Mouse (Mus musculus) neural tube, embryonic 13.5 days (tissue): ENCODE results near the gene Pigl. TPM values are rescaled to one million over a fixed set of nuclear protein-coding genes. Genes with fewer than 3 reads are reported as not detected.
"Not testable (repeated sequence)": the region's sequence is repeated elsewhere in the genome, so short reads cannot be mapped to it uniquely, and the experiment has no call there.

ENCODE experiments used
- ATAC-seq: fragments of 200-750 bp; cut with Nextera tagmentation; 2 replicates; pipeline ENCODE4 v1.8.0; 2017; ENCODE audit warnings: low read depth, mild to moderate bottlenecking, moderate TSS enrichment, moderate library complexity
- H3K27ac ChIP-seq: fragments of 300-500 bp; sonication (generic); replicated peaks from 2 replicates; pipeline ENCODE4 v1.5.1; 2015; ENCODE audit warnings: moderate library complexity, mild to moderate bottlenecking, inconsistent platforms
- H3K27me3 ChIP-seq: fragments of 300-500 bp; sonication (generic); 2 replicates; pipeline ENCODE4 v1.6.1; 2015; ENCODE audit warnings: mild to moderate bottlenecking, inconsistent platforms
- H3K36me3 ChIP-seq: fragments of 300-500 bp; sonication (generic); 2 replicates; pipeline ENCODE4 v1.6.1; 2015; ENCODE audit warnings: mild to moderate bottlenecking, inconsistent platforms
- H3K4me1 ChIP-seq: fragments of 300-500 bp; sonication (generic); replicated peaks from 2 replicates; pipeline ENCODE4 v1.6.1; 2015; ENCODE audit warnings: inconsistent platforms
- H3K4me2 ChIP-seq: fragments of 300-500 bp; sonication (generic); 2 replicates; pipeline ENCODE4 v1.6.1; 2015; ENCODE audit warnings: inconsistent platforms, mild to moderate bottlenecking, moderate library complexity
- H3K4me3 ChIP-seq: fragments of 300-500 bp; sonication (generic); 2 replicates; pipeline ENCODE4 v1.5.1; 2015; ENCODE audit warnings: mild to moderate bottlenecking, inconsistent platforms
- H3K9ac ChIP-seq: fragments of 300-500 bp; sonication (generic); 2 replicates; pipeline ENCODE4 v1.6.1; 2015; ENCODE audit warnings: moderate library complexity, mild to moderate bottlenecking, inconsistent platforms
- H3K9me3 ChIP-seq: fragments of 300-500 bp; sonication (generic); 2 replicates; pipeline ENCODE4 v1.6.1; 2016; ENCODE audit warnings: inconsistent platforms
- WGBS: fragments of 180-500 bp; shearing (Covaris S2); methylation state at CpG from one replicate; pipeline ENCODE4 v1.1.7; 2015; 5-methylcytosine and 5-hydroxymethylcytosine counted together
- polyA plus RNA-seq: library from polyadenylated mRNA; unstranded; fragments of >200 nt; fragmentation: Nextera tagmentation; extraction: Ambion mirVana; gene quantifications from 2 replicates; pipeline ENCODE4 v1.2.1, GENCODE M21; 2015

The Pigl gene
- polyA plus RNA-seq, 1 experiment from 2014 or later, result 7.7 TPM

- peak overlapping the region; percentile 78 for H3K4me2 ChIP-seq
- peak overlapping the region; percentile 99 for H3K9ac ChIP-seq
- H3K4me3 ChIP-seq, result peak overlapping the region; percentile 80
- H3K9me3 ChIP-seq, result no peaks in the 10 kb centered on the region
- H3K36me3 ChIP-seq, result no peaks in the 10 kb centered on the region
- peaks cover 27% of the 10 kb centered on the region for H3K4me1 ChIP-seq
- H3K27me3 ChIP-seq, result no peaks in the 10 kb centered on the region
- H3K27ac ChIP-seq, result peak overlapping the region; percentile 99
- 7% methylated on average over 3 of the region's 3 CpGs for WGBS
- ATAC-seq, result no peak
These were observed 2.2 kb upstream of the Pigl start for GRCm38 (mm10) chr11:62456021-62456482.

- peak; percentile 82 for ATAC-seq
- Histone ChIP-seq H3K27ac (peak overlapping the region; percentile 99), H3K9ac (peak overlapping the region; percentile 99), H3K27me3 (no peaks in the 10 kb centered on the region), H3K4me1 (peaks cover 27% of the 10 kb centered on the region), H3K9me3 (no peaks in the 10 kb centered on the region), H3K4me2 (peak overlapping the region; percentile 78), H3K4me3 (peak overlapping the region; percentile 80), H3K36me3 (no peaks in the 10 kb centered on the region)
- WGBS, result under 1% methylated on average over 42 of the region's 42 CpGs
These were observed 1.6 kb upstream of the Pigl start for GRCm38 (mm10) chr11:62456483-62457172.

- peaks cover 27% of the 10 kb centered on the region for H3K4me1 ChIP-seq
- peak; percentile 97 for ATAC-seq
- peak overlapping the region; percentile 99 for H3K27ac ChIP-seq
- H3K36me3 ChIP-seq, result no peaks in the 10 kb centered on the region
- under 1% methylated on average over 70 of the region's 73 CpGs for WGBS
- H3K27me3 ChIP-seq, result no peaks in the 10 kb centered on the region
- peak overlapping the region; percentile 99 for H3K9ac ChIP-seq
- no peaks in the 10 kb centered on the region for H3K9me3 ChIP-seq
- H3K4me3 ChIP-seq, result peak overlapping the region; percentile 80
- H3K4me2 ChIP-seq, result peak overlapping the region; percentile 78
These were observed 894 bp upstream of the Pigl start for GRCm38 (mm10) chr11:62457241-62457890.

- Histone ChIP-seq H3K27ac (peak overlapping the region; percentile 99), H3K9ac (peak overlapping the region; percentile 99), H3K9me3 (no peaks in the 10 kb centered on the region), H3K27me3 (no peaks in the 10 kb centered on the region), H3K4me1 (peaks cover 27% of the 10 kb centered on the region), H3K4me2 (peak overlapping the region; percentile 78), H3K36me3 (no peaks in the 10 kb centered on the region), H3K4me3 (peak overlapping the region; percentile 80)
- under 1% methylated on average over 18 of the region's 18 CpGs for WGBS
- no peak for ATAC-seq
These were observed 379 bp upstream of the Pigl start for GRCm38 (mm10) chr11:62457891-62458270.

GRCm38 (mm10) chr11:62458780-62459179 is 520 bp downstream of the Pigl start:
- WGBS, result 2% methylated on average over 9 of the region's 9 CpGs
- Histone ChIP-seq H3K9ac (peak overlapping the region; percentile 99), H3K4me3 (peak overlapping the region; percentile 80), H3K27me3 (no peaks in the 10 kb centered on the region), H3K36me3 (no peaks in the 10 kb centered on the region), H3K9me3 (no peaks in the 10 kb centered on the region), H3K4me1 (peaks cover 27% of the 10 kb centered on the region), H3K27ac (peak overlapping the region; percentile 99), H3K4me2 (peak overlapping the region; percentile 78)
- ATAC-seq, result no peak

GRCm38 (mm10) chr11:62462529-62462928 is 4.3 kb downstream of the Pigl start:
- H3K27ac ChIP-seq, H3K9me3 ChIP-seq, H3K27me3 ChIP-seq, ATAC-seq, H3K4me3 ChIP-seq, H3K36me3 ChIP-seq, H3K9ac ChIP-seq, H3K4me2 ChIP-seq: not testable (repeated sequence)
- H3K4me1 ChIP-seq, result peaks cover 13% of the 10 kb centered on the region
- WGBS, result 97% methylated on average over 1 of the region's 1 CpGs

GRCm38 (mm10) chr11:62463225-62463915 is 5.1 kb downstream of the Pigl start:
- Histone ChIP-seq H3K9ac (no peak overlapping the region), H3K4me3 (no peak overlapping the region), H3K36me3 (no peaks in the 10 kb centered on the region), H3K9me3 (no peaks in the 10 kb centered on the region), H3K27ac (no peak overlapping the region), H3K4me1 (peaks cover 13% of the 10 kb centered on the region), H3K4me2 (no peak overlapping the region), H3K27me3 (no peaks in the 10 kb centered on the region)
- 65% methylated on average over 2 of the region's 2 CpGs for WGBS
- ATAC-seq, result no peak

GRCm38 (mm10) chr11:62464696-62465095 is 6.4 kb downstream of the Pigl start:
- Histone ChIP-seq H3K4me1 (peaks cover 3% of the 10 kb centered on the region), H3K27me3 (no peaks in the 10 kb centered on the region), H3K9ac (no peak overlapping the region), H3K27ac (no peak overlapping the region), H3K9me3 (no peaks in the 10 kb centered on the region), H3K4me2 (no peak overlapping the region), H3K36me3 (no peaks in the 10 kb centered on the region), H3K4me3 (no peak overlapping the region)
- 85% methylated on average over 3 of the region's 3 CpGs for WGBS
- ATAC-seq, result no peak

GRCm38 (mm10) chr11:62465849-62466248 is 7.6 kb downstream of the Pigl start:
- H3K4me3 ChIP-seq, result no peak overlapping the region
- no peak for ATAC-seq
- no peak overlapping the region for H3K27ac ChIP-seq
- no peaks in the 10 kb centered on the region for H3K27me3 ChIP-seq
- no peaks in the 10 kb centered on the region for H3K36me3 ChIP-seq
- 94% methylated on average over 3 of the region's 3 CpGs for WGBS
- H3K4me1 ChIP-seq, result no peaks in the 10 kb centered on the region
- no peak overlapping the region for H3K4me2 ChIP-seq
- no peaks in the 10 kb centered on the region for H3K9me3 ChIP-seq
- H3K9ac ChIP-seq, result no peak overlapping the region

- no peak overlapping the region for H3K4me2 ChIP-seq
- H3K9ac ChIP-seq, result no peak overlapping the region
- H3K9me3 ChIP-seq, result no peaks in the 10 kb centered on the region
- H3K4me1 ChIP-seq, result no peaks in the 10 kb centered on the region
- H3K27me3 ChIP-seq, result no peaks in the 10 kb centered on the region
- WGBS, result 84% methylated on average over 3 of the region's 3 CpGs
- H3K27ac ChIP-seq, result no peak overlapping the region
- H3K4me3 ChIP-seq, result no peak overlapping the region
- no peaks in the 10 kb centered on the region for H3K36me3 ChIP-seq
- no peak for ATAC-seq
These were observed 8.3 kb downstream of the Pigl start for GRCm38 (mm10) chr11:62466546-62466945.

- not testable (repeated sequence) for ATAC-seq, H3K9me3 ChIP-seq, H3K27ac ChIP-seq
These were observed 9.0 kb downstream of the Pigl start for GRCm38 (mm10) chr11:62467289-62467688.

GRCm38 (mm10) chr11:62470451-62470850 is 12.2 kb downstream of the Pigl start:
- no peaks in the 10 kb centered on the region for H3K27me3 ChIP-seq
- ATAC-seq, result no peak
- H3K9ac ChIP-seq, result no peak overlapping the region
- H3K4me2 ChIP-seq, result no peak overlapping the region
- H3K4me3 ChIP-seq, result no peak overlapping the region
- H3K4me1 ChIP-seq, result no peaks in the 10 kb centered on the region
- no peaks in the 10 kb centered on the region for H3K9me3 ChIP-seq
- H3K27ac ChIP-seq, result no peak overlapping the region
- 94% methylated on average over 6 of the region's 6 CpGs for WGBS
- H3K36me3 ChIP-seq, result no peaks in the 10 kb centered on the region

More at GRCm38 (mm10) chr11:62467289-62467688, 9.0 kb downstream of the Pigl start:
- H3K27me3 ChIP-seq, H3K4me3 ChIP-seq, H3K9ac ChIP-seq, H3K4me1 ChIP-seq, H3K4me2 ChIP-seq, H3K36me3 ChIP-seq: not testable (repeated sequence)
